Mouse (Mus musculus): Measurements from ENCODE around the gene Sel1l3. TPM values are rescaled to one million over a fixed set of nuclear protein-coding genes. Genes with fewer than 3 reads are reported as not detected.

The Sel1l3 gene
- total and polyA plus RNA-seq, 3 experiments: 0.01 TPM; not detected in 2

DNA sequence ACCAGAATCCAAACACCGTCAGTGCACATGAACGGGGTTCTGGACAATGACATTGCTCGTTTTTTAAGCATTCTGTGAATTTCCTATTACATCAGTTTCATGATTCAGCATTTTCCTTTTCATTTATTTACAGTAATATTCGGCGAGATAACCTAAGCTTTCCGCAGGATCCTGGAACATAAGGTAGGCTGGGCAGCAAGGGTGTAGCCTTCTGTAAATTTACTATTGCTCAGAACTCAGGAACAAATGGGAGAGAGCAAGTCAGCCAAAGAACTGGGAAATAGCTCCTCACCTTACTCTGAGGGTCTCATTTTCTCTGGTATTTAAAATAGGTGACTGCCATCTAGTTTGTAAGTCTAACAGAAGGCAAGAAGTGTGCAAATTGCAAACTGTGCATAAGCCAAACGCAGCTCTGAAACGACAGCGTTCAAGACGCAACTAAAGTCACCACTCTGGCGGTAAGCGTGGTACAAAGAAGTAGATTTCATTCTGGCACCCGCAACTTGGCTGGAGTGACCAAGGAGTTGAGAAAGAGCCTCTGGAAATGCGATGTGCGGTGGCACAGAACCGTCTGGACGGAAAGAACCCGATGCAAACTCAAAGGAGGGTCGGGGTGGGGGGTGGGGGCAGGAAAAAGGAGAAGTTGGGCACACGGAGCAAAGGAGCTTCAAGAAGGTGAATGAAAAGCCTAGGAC, 1.5 kb downstream of the Sel1l3 start:
- Histone ChIP-seq H3K27ac (ENCODE audit: control insufficient read depth, low read depth, low read length) (no peak overlapping the region), H3K79me2 (ENCODE audit: control insufficient read depth, insufficient read depth, low read length, poor library complexity) (no peaks in the 10 kb centered on the region), H3K4me1 (ENCODE audit: control insufficient read depth in 1 of 2, insufficient read depth in 2 of 2, low read length in 2 of 2) (no peaks in the 10 kb centered on the region), H3K36me3 (ENCODE audit: control insufficient read depth in 1 of 2, insufficient read depth in 2 of 2, low read length in 2 of 2) (no peaks in the 10 kb centered on the region), H3K4me3 (ENCODE audit: control insufficient read depth in 1 of 2, insufficient read depth in 1 of 2, low read depth in 2 of 2, low read length in 2 of 2) (no peak overlapping the region), H3K9ac (ENCODE audit: control insufficient read depth, low read depth, low read length, poor library complexity, severe bottlenecking) (no peak overlapping the region), H3K27me3 (ENCODE audit: control insufficient read depth in 1 of 2, insufficient read depth in 2 of 2, low read length in 2 of 2) (no peaks in the 10 kb centered on the region), H3K9me3 (replicated peaks; ENCODE audit: insufficient read depth, low read length) (no peaks in the 10 kb centered on the region)
- TF ChIP-seq CHD2 (IDR thresholded peaks at IDR 0.05; ENCODE audit: low read length) (no peak), MXI1 (IDR thresholded peaks at IDR 0.05; ENCODE audit: low read depth, low read length) (no peak), SMC3 (IDR thresholded peaks at IDR 0.05; ENCODE audit: low read depth, low read length) (no peak), ZNF384 (IDR thresholded peaks at IDR 0.05; ENCODE audit: low read depth, low read length) (no peak), MAX (IDR thresholded peaks at IDR 0.05; ENCODE audit: low read length) (no peak), ELF1 (IDR thresholded peaks at IDR 0.05; ENCODE audit: low read depth, low read length) (no peak), ETS1 (IDR thresholded peaks at IDR 0.05; ENCODE audit: low read depth, low read length) (no peak)
- no peak for DNase-seq (ENCODE audit: low read depth, low spot score)

DNA sequence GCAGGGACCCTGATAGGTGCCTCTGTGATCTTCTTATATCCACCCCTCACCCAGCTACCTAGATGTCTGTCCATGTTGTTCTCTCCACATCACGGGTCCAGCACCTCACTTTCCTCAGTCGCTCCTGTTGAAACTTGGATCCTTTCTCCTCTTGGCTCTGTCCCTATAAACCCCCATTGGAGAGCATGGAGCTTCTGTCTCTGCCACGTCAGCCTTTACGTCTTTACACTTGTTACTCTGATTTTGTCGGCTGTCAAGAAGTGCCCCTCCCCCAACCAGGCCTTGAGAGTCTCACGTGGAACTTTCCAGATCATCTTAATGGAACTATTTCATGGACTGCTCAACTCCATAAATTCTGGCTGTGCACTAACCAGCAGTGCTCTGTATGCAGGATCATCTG, 2.5 kb downstream of the Sel1l3 start:
- Histone ChIP-seq H3K9ac (ENCODE audit: control insufficient read depth, low read depth, low read length, poor library complexity, severe bottlenecking) (no peak overlapping the region), H3K27ac (ENCODE audit: control insufficient read depth, low read depth, low read length) (no peak overlapping the region), H3K27me3 (ENCODE audit: control insufficient read depth in 1 of 2, insufficient read depth in 2 of 2, low read length in 2 of 2) (no peaks in the 10 kb centered on the region), H3K4me3 (ENCODE audit: control insufficient read depth in 1 of 2, insufficient read depth in 1 of 2, low read depth in 2 of 2, low read length in 2 of 2) (no peak overlapping the region), H3K79me2 (ENCODE audit: control insufficient read depth, insufficient read depth, low read length, poor library complexity) (no peaks in the 10 kb centered on the region), H3K4me1 (ENCODE audit: control insufficient read depth in 1 of 2, insufficient read depth in 2 of 2, low read length in 2 of 2) (no peaks in the 10 kb centered on the region), H3K36me3 (ENCODE audit: control insufficient read depth in 1 of 2, insufficient read depth in 2 of 2, low read length in 2 of 2) (no peaks in the 10 kb centered on the region), H3K9me3 (replicated peaks; ENCODE audit: insufficient read depth, low read length) (no peaks in the 10 kb centered on the region)
- DNase-seq (ENCODE audit: low read depth, low spot score): no peak
- TF ChIP-seq POLR2A (IDR thresholded peaks at IDR 0.05; ENCODE audit: control insufficient read depth in 1 of 2, insufficient read depth in 1 of 2, low read depth in 1 of 2, low read length in 2 of 2, poor library complexity in 1 of 2) (no peak), CHD1 (IDR thresholded peaks at IDR 0.05; ENCODE audit: low read depth, low read length) (no peak), ELF1 (IDR thresholded peaks at IDR 0.05; ENCODE audit: low read depth, low read length) (no peak), KAT2A (conservative IDR thresholded peaks at IDR 0.05; ENCODE audit: low read depth, low read length) (no peak), ZMIZ1 (IDR thresholded peaks at IDR 0.05; ENCODE audit: low read depth, low read length) (no peak), TAL1 (IDR thresholded peaks at IDR 0.05; ENCODE audit: low read length) (no peak)

DNA sequence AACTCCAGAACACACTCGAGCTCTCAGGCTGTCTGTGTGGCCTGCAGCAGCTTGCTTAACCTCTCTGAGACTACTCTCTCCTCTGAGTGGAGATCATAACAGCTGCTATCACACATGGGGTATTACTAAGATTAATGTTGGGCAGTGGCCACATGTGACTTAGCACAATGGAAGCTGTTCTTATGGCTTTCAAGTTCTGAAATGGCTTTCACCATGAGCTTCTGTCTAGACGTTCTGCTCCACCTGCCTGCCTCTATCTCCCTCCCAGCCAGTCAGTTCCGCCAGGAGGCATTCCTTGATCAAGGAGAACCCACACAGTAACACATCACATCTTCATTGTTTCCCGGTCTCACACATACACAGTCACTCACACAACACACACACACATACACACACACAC, 3.2 kb downstream of the Sel1l3 start:
- no peak for TF ChIP-seq MYC (IDR thresholded peaks at IDR 0.05; ENCODE audit: low read depth, low read length)
- Histone ChIP-seq H3K9me3 (replicated peaks; ENCODE audit: insufficient read depth, low read length) (no peaks in the 10 kb centered on the region), H3K27ac (ENCODE audit: control insufficient read depth, low read depth, low read length) (no peak overlapping the region), H3K4me3 (ENCODE audit: control insufficient read depth in 1 of 2, insufficient read depth in 1 of 2, low read depth in 2 of 2, low read length in 2 of 2) (no peak overlapping the region), H3K79me2 (ENCODE audit: control insufficient read depth, insufficient read depth, low read length, poor library complexity) (no peaks in the 10 kb centered on the region), H3K27me3 (ENCODE audit: control insufficient read depth in 1 of 2, insufficient read depth in 2 of 2, low read length in 2 of 2) (no peaks in the 10 kb centered on the region), H3K36me3 (ENCODE audit: control insufficient read depth in 1 of 2, insufficient read depth in 2 of 2, low read length in 2 of 2) (no peaks in the 10 kb centered on the region), H3K9ac (ENCODE audit: control insufficient read depth, low read depth, low read length, poor library complexity, severe bottlenecking) (no peak overlapping the region), H3K4me1 (ENCODE audit: control insufficient read depth in 1 of 2, insufficient read depth in 2 of 2, low read length in 2 of 2) (no peaks in the 10 kb centered on the region)
- DNase-seq (ENCODE audit: low read depth, low spot score): no peak

Data from MEL (cell line).